Mouse (Mus musculus): ENCODE measurements around the gene Prok1.

GRCm38 (mm10) chr3:107218572-107218971 is 20.9 kb downstream of the Prok1 start:
- no peak for TF ChIP-seq CTCF (IDR thresholded peaks at IDR 0.05; ENCODE audit: low read depth)
- TF ChIP-seq EP300 (IDR thresholded peaks at IDR 0.05; ENCODE audit: low read depth), result no peak

All from liver, postnatal 0 days (tissue).